Mouse (Mus musculus) hindbrain, embryonic 16.5 days (tissue): ENCODE data around the gene Rtn3. TPM values are rescaled to one million over a fixed set of nuclear protein-coding genes. Genes with fewer than 3 reads are reported as not detected.

Experiments used
- ATAC-seq: fragments of 200-750 bp; cut with Nextera tagmentation; 2 replicates; pipeline ENCODE4 v1.8.0; 2017; ENCODE audit warnings: moderate TSS enrichment, moderate library complexity
- H3K27ac ChIP-seq: fragments of 300-500 bp; sonication (generic); 2 replicates; pipeline ENCODE4 v1.5.1; 2014; ENCODE audit warnings: low read depth, mild to moderate bottlenecking, control low read depth, low read length, moderate library complexity
- H3K27me3 ChIP-seq: fragments of 300-500 bp; sonication (generic); replicated peaks from 2 replicates; pipeline ENCODE4 v1.6.1; 2014; ENCODE audit warnings: low read length; ENCODE audit not compliant: control insufficient read depth, insufficient read depth
- H3K36me3 ChIP-seq: fragments of 300-500 bp; sonication (generic); 2 replicates; pipeline ENCODE4 v1.6.1; 2014; ENCODE audit warnings: mild to moderate bottlenecking, low read length, moderate library complexity, mixed read lengths; ENCODE audit not compliant: control insufficient read depth, insufficient read depth
- H3K4me1 ChIP-seq: fragments of 300-500 bp; sonication (generic); 2 replicates; pipeline ENCODE4 v1.6.1; 2014; ENCODE audit warnings: low read depth, low read length; ENCODE audit not compliant: control insufficient read depth, insufficient read depth
- H3K4me2 ChIP-seq: fragments of 300-500 bp; sonication (generic); 2 replicates; pipeline ENCODE4 v1.6.1; 2014; ENCODE audit warnings: mild to moderate bottlenecking, low read length, control low read depth, moderate library complexity
- H3K4me3 ChIP-seq: fragments of 300-500 bp; sonication (generic); 2 replicates; pipeline ENCODE4 v1.5.1; 2014; ENCODE audit warnings: mild to moderate bottlenecking, low read length, control low read depth, moderate library complexity
- H3K9ac ChIP-seq: fragments of 300-500 bp; sonication (generic); 2 replicates; pipeline ENCODE4 v1.6.1; 2014; ENCODE audit warnings: low read depth, mild to moderate bottlenecking, control low read depth, low read length, moderate library complexity
- H3K9me3 ChIP-seq: fragments of 300-500 bp; sonication (generic); 2 replicates; pipeline ENCODE4 v1.6.1; 2014; ENCODE audit warnings: mild to moderate bottlenecking, low read length, moderate library complexity; ENCODE audit not compliant: control insufficient read depth
- WGBS: fragments of 180-500 bp; shearing (Covaris S2); extraction: QIAGEN DNeasy Blood & Tissue Kit; methylation state at CpG from one replicate; pipeline ENCODE4 v1.1.7; 2014; 5-methylcytosine and 5-hydroxymethylcytosine counted together
- polyA plus RNA-seq: library from polyadenylated mRNA; unstranded; fragments of >200 nt; fragmentation: Nextera tagmentation; extraction: Ambion mirVana; gene quantifications from 2 replicates; pipeline ENCODE4 v1.2.1, GENCODE M21; 2015

Gene Rtn3
- polyA plus RNA-seq, 1 experiment from 2014 or later, result 693 TPM

GRCm38 (mm10) chr19:7493352-7494186, 10.5 kb upstream of the Rtn3 start, which contains the start of gene Atl3:
TSS of gene Atl3 (plus strand) at chr19:7494040.
- no peaks in the 10 kb centered on the region for H3K27me3 ChIP-seq
- no peaks in the 10 kb centered on the region for H3K9me3 ChIP-seq
- peak within 1 kb of the TSS; percentile 71 for H3K4me2 ChIP-seq
- peak within 1 kb of the TSS; percentile 94 for H3K27ac ChIP-seq
- peak within 1 kb of the TSS; percentile 66 for H3K4me3 ChIP-seq
- peak within 1 kb of the TSS; percentile 89 for H3K9ac ChIP-seq
- peaks cover 4% of the 10 kb centered on the region for H3K4me1 ChIP-seq
- no peak for ATAC-seq
- H3K36me3 ChIP-seq, result no peaks in the 10 kb centered on the region
- 28% methylated on average over 31 of the region's 31 CpGs for WGBS

DNA sequence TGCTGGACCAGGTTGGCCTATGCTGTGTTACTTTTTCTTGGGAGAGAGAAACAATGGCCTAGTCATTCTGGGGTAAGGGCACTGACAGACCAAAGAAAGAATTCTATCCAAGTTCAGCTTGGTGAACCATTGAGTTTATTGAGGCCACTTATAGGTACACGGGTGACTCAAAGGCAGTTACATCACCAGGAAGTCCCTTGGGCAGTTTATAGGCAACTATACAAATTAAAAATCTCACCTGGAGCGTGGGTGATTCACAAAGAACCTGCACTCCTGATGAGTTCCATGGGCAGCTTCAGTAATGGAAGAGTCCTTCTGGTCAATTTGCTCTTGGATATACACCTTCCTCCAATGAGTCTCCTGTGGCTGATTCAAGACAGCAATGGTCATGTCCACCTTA, 9.6 kb upstream of the Rtn3 start:
- Histone ChIP-seq H3K9ac (no peak overlapping the region), H3K27ac (no peak overlapping the region), H3K9me3 (no peaks in the 10 kb centered on the region), H3K36me3 (no peaks in the 10 kb centered on the region), H3K27me3 (no peaks in the 10 kb centered on the region), H3K4me2 (no peak overlapping the region), H3K4me1 (peaks cover 4% of the 10 kb centered on the region), H3K4me3 (no peak overlapping the region)
- no peak for ATAC-seq
- WGBS, result 100% methylated on average over 2 of the region's 2 CpGs

- Histone ChIP-seq H3K9ac (no peak overlapping the region), H3K4me2 (no peak overlapping the region), H3K27me3 (no peaks in the 10 kb centered on the region), H3K36me3 (no peaks in the 10 kb centered on the region), H3K27ac (no peak overlapping the region), H3K4me3 (no peak overlapping the region), H3K4me1 (peaks cover 4% of the 10 kb centered on the region), H3K9me3 (no peaks in the 10 kb centered on the region)
- no peak for ATAC-seq
- 78% methylated on average over 6 of the region's 6 CpGs for WGBS
Observed at GRCm38 (mm10) chr19:7491960-7492359, 8.9 kb upstream of the Rtn3 start.

DNA sequence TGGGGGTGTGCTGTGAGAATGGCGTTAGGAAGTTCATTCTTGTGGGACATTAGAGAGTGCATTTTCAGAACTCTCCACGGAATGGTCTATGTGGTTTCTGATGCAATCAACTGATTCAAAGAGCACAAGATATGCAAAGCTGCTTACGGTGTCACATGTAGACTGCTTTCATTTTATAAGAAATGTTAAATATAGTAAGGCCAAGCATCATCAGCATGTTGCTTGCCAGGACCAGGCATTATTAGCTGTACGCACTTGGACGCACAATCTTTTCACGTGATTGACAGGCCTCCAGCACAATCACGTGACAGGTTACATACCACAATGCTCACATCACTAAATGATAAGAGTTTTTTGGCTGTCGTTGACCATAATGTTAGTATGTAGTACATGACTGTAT, 4.6 kb upstream of the Rtn3 start:
- H3K36me3 ChIP-seq, result no peaks in the 10 kb centered on the region
- no peak overlapping the region for H3K4me3 ChIP-seq
- H3K4me1 ChIP-seq, result peaks cover 4% of the 10 kb centered on the region; the same call in 1 of the 2 replicates
- no peak overlapping the region for H3K27ac ChIP-seq
- WGBS, result 85% methylated on average over 8 of the region's 8 CpGs
- H3K27me3 ChIP-seq, result no peaks in the 10 kb centered on the region
- no peak for ATAC-seq
- no peak overlapping the region for H3K9ac ChIP-seq
- no peaks in the 10 kb centered on the region for H3K9me3 ChIP-seq
- H3K4me2 ChIP-seq, result no peak overlapping the region

- Histone ChIP-seq H3K27me3 (no peaks in the 10 kb centered on the region), H3K27ac (peak overlapping the region; percentile 100), H3K9ac (peak overlapping the region; percentile 38; the same call in 1 of the 2 replicates), H3K4me1 (peaks cover 16% of the 10 kb centered on the region), H3K4me3 (peak overlapping the region; percentile 78), H3K4me2 (peak overlapping the region; percentile 55), H3K9me3 (no peaks in the 10 kb centered on the region), H3K36me3 (no peaks in the 10 kb centered on the region)
- ATAC-seq, result no peak
- WGBS, result 52% methylated on average over 5 of the region's 5 CpGs
Observed at GRCm38 (mm10) chr19:7484076-7484475, 995 bp upstream of the Rtn3 start.

DNA sequence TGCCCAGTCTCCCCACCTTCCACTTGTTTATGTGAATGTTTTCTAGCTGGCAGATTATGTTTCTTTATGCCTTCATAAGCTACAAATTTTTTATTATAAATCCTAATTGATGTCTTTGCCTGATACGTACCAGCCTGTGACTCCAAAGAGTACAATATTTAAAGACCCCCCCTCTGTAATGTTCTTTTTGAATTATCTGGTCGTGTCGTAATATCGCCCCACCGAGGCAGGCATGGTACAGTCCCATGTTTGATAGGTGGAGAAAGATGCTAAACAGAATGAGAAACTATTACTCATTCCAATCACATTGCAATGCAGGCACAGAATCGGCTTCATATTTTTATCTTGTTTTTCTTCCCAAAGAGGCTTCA, 416 bp upstream of the Rtn3 start:
- Histone ChIP-seq H3K4me1 (peaks cover 18% of the 10 kb centered on the region), H3K4me2 (peak overlapping the region; percentile 55), H3K9me3 (no peaks in the 10 kb centered on the region), H3K27me3 (no peaks in the 10 kb centered on the region), H3K4me3 (peak overlapping the region; percentile 78), H3K9ac (peak overlapping the region; percentile 50), H3K27ac (peak overlapping the region; percentile 100), H3K36me3 (no peaks in the 10 kb centered on the region)
- under 1% methylated on average over 6 of the region's 6 CpGs for WGBS
- peak; percentile 77 for ATAC-seq

DNA sequence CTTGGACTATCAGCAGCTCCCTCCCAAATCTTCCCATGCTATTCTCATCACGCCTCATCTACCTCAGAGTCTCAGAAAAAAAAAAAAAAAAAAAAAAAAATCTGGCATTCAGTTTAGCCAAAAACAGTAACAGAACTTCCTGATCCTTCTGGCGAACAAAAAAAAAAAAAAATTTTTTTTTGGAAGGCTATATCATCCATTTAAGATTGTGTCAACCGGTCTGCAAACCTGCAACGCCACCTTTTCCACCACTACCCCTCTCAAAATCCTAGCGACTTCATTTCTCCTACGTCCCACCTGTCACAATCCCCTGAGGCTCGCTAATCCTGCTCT, 849 bp downstream of the Rtn3 start:
- no peaks in the 10 kb centered on the region for H3K36me3 ChIP-seq
- under 1% methylated on average over 7 of the region's 7 CpGs for WGBS
- no peak for ATAC-seq

GRCm38 (mm10) chr19:7481541-7482265, 1.4 kb downstream of the Rtn3 start:
- H3K9me3 ChIP-seq, result no peaks in the 10 kb centered on the region
- peak overlapping the region; percentile 97 for H3K9ac ChIP-seq
- H3K27ac ChIP-seq, result peak overlapping the region; percentile 100
- H3K4me1 ChIP-seq, result peaks cover 25% of the 10 kb centered on the region
- peak overlapping the region; percentile 78 for H3K4me3 ChIP-seq
- WGBS, result under 1% methylated on average over 12 of the region's 12 CpGs
- no peak for ATAC-seq
- no peaks in the 10 kb centered on the region for H3K27me3 ChIP-seq
- no peaks in the 10 kb centered on the region for H3K36me3 ChIP-seq
- peak overlapping the region; percentile 72 for H3K4me2 ChIP-seq

More for the DNA sequence above, 849 bp downstream of the Rtn3 start:
- Histone ChIP-seq H3K27me3 (no peaks in the 10 kb centered on the region), H3K9me3 (no peaks in the 10 kb centered on the region), H3K27ac (peak overlapping the region; percentile 100), H3K4me2 (peak overlapping the region; percentile 72), H3K4me1 (peaks cover 25% of the 10 kb centered on the region), H3K4me3 (peak overlapping the region; percentile 78), H3K9ac (peak overlapping the region; percentile 97)

GRCm38 (mm10) chr19:7479751-7480248, 3.3 kb downstream of the Rtn3 start:
- Histone ChIP-seq H3K4me2 (peak overlapping the region; percentile 72), H3K4me3 (no peak overlapping the region; the same call in 1 of the 2 replicates), H3K36me3 (no peaks in the 10 kb centered on the region), H3K9me3 (no peaks in the 10 kb centered on the region), H3K27me3 (no peaks in the 10 kb centered on the region), H3K4me1 (peaks cover 25% of the 10 kb centered on the region), H3K27ac (no peak overlapping the region), H3K9ac (no peak overlapping the region)
- WGBS, result 95% methylated on average over 3 of the region's 3 CpGs
- ATAC-seq, result no peak
